Mouse (Mus musculus): ENCODE data around the gene Farp1.

GRCm38 (mm10) chr14:121146213-121146612 is 111.2 kb downstream of the Farp1 start:
- no peak for TF ChIP-seq CTCF (conservative IDR thresholded peaks at IDR 0.05; ENCODE audit: insufficient read depth, insufficient read length, low read depth, low read length)
- no peak for TF ChIP-seq POLR2A (IDR thresholded peaks at IDR 0.05; ENCODE audit: low read depth, low read length)
